Mouse (Mus musculus) myocyte (in vitro differentiated cells): ENCODE measurements around the gene Cdrt4. TPM values are rescaled to one million over a fixed set of nuclear protein-coding genes. Genes with fewer than 3 reads are reported as not detected.

Experiments
- H3K27me3 ChIP-seq: one replicate; pipeline ENCODE4 v1.6.1; 2011; ENCODE audit not compliant: control insufficient read depth, insufficient read depth, insufficient read length
- H3K36me3 ChIP-seq: one replicate; pipeline ENCODE4 v1.6.1; 2011; ENCODE audit not compliant: control insufficient read depth, insufficient read depth
- H3K4me2 ChIP-seq: one replicate; pipeline ENCODE4 v1.6.1; 2011; ENCODE audit warnings: low read depth, control low read depth
- H3K4me3 ChIP-seq: one replicate; pipeline ENCODE4 v1.5.1; 2011; ENCODE audit warnings: mild to moderate bottlenecking, control low read depth, moderate library complexity
- H3K79me2 ChIP-seq: one replicate; pipeline ENCODE4 v1.6.1; 2011; ENCODE audit not compliant: control insufficient read depth, insufficient read depth
- H3ac ChIP-seq: one replicate; pipeline ENCODE4 v1.6.1; 2011; ENCODE audit not compliant: control insufficient read depth, insufficient read length
- CEBPB ChIP-seq: IDR thresholded peaks from 2 replicates; pipeline ENCODE4 v1.6.1; 2011; ENCODE audit warnings: mild to moderate bottlenecking, moderate library complexity; ENCODE audit not compliant: poor library complexity, insufficient read depth, severe bottlenecking
- E2F4 ChIP-seq: IDR thresholded peaks from one replicate; pipeline ENCODE4 v1.6.1; 2011; ENCODE audit warnings: mild to moderate bottlenecking, control low read depth, moderate library complexity; ENCODE audit not compliant: insufficient read depth
- MAX ChIP-seq: IDR thresholded peaks from one replicate; pipeline ENCODE4 v1.6.1; 2011; ENCODE audit warnings: low read depth, mild to moderate bottlenecking, control low read depth
- MYOD1 ChIP-seq, 3 experiments: IDR thresholded peaks; one replicate each; pipeline ENCODE4 v1.6.1; 2011; ENCODE audit warnings: control low read depth in 2 of 3, low read depth in 2 of 3, mild to moderate bottlenecking in 2 of 3, moderate library complexity in 1 of 3; ENCODE audit not compliant: insufficient read length in 2 of 3, control insufficient read depth in 1 of 3
- MYOG ChIP-seq, 3 experiments: IDR thresholded peaks; one replicate each; pipeline ENCODE4 v1.6.1; 2011; ENCODE audit warnings: control low read depth in 2 of 3, low read depth in 2 of 3, mild to moderate bottlenecking in 2 of 3; ENCODE audit not compliant: insufficient read length in 2 of 3, control insufficient read depth in 1 of 3, insufficient read depth in 1 of 3
- POLR2A ChIP-seq: IDR thresholded peaks from one replicate; pipeline ENCODE4 v1.6.1; 2011; ENCODE audit warnings: low read depth, mild to moderate bottlenecking, control low read depth, moderate library complexity; ENCODE audit not compliant: insufficient read length
- POLR2AphosphoS2 ChIP-seq: IDR thresholded peaks from one replicate; pipeline ENCODE4 v1.6.1; 2011; ENCODE audit warnings: low read depth, control low read depth; ENCODE audit not compliant: insufficient read length
- REST ChIP-seq: IDR thresholded peaks from one replicate; pipeline ENCODE4 v1.6.1; 2011; ENCODE audit warnings: mild to moderate bottlenecking, control low read depth, moderate library complexity; ENCODE audit not compliant: insufficient read depth, insufficient read length
- SRF ChIP-seq: IDR thresholded peaks from one replicate; pipeline ENCODE4 v1.6.1; 2011; ENCODE audit warnings: low read depth; ENCODE audit not compliant: control insufficient read depth, insufficient read length
- TCF12 ChIP-seq: IDR thresholded peaks from one replicate; pipeline ENCODE4 v1.6.1; 2011; ENCODE audit warnings: mild to moderate bottlenecking, control low read depth; ENCODE audit not compliant: poor library complexity, insufficient read depth, severe bottlenecking
- TCF3 ChIP-seq: IDR thresholded peaks from one replicate; pipeline ENCODE4 v1.6.1; 2011; ENCODE audit warnings: low read depth, control low read depth; ENCODE audit not compliant: insufficient read length
- USF1 ChIP-seq: IDR thresholded peaks from one replicate; pipeline ENCODE4 v1.6.1; 2011; ENCODE audit warnings: low read depth, mild to moderate bottlenecking, control low read depth, moderate library complexity
- polyA plus RNA-seq: library from polyadenylated mRNA; unstranded; fragments of >200 nt; fragmentation: generic; extraction: Trizol; gene quantifications from one replicate; pipeline ENCODE4 v1.2.1, GENCODE M21; 2012; ENCODE audit warnings: missing spikeins

Cdrt4 gene
- polyA plus RNA-seq, 1 experiment, result not detected

DNA sequence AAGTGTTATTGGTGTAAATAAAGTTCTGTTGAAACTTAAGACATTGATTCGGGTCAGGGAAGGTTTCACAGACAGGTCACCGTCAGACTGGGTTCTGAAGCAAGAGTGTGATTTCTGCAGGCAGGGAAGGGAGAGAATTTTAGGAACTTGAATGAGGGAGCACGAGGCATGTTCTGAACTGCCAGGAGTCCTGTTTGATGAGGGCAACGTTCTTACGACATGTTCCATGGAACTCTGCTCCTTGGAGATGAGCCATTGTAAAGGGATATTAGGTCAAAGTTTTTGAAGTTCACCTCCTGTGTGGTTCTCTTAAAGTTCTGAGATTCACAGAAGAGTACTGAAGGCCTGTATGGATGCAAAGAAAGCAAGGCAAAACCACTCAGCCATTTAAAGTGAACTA lies 19.9 kb upstream of the Cdrt4 start:
- no peaks in the 10 kb centered on the region for H3K27me3 ChIP-seq
- no peaks in the 10 kb centered on the region for H3K36me3 ChIP-seq
- no peak overlapping the region for H3ac ChIP-seq
- no peak for TF ChIP-seq POLR2A
- TF ChIP-seq MYOG (IDR thresholded peaks at IDR 0.05; ENCODE audit: control insufficient read depth in 1 of 3, insufficient read depth in 1 of 3, insufficient read length in 2 of 3, low read depth in 2 of 3), result no peak
- TF ChIP-seq E2F4, result no peak
- no peak for TF ChIP-seq POLR2AphosphoS2
- no peak for TF ChIP-seq MAX
- TF ChIP-seq TCF12, result no peak
- TF ChIP-seq REST, result no peak
- no peak for TF ChIP-seq CEBPB
- no peak for TF ChIP-seq TCF3
- no peak for TF ChIP-seq SRF
- no peak for TF ChIP-seq USF1
- TF ChIP-seq MYOD1 (IDR thresholded peaks at IDR 0.05; ENCODE audit: control insufficient read depth in 1 of 3, insufficient read length in 2 of 3, low read depth in 2 of 3), result no peak
- no peak overlapping the region for H3K4me3 ChIP-seq
- H3K4me2 ChIP-seq, result no peak overlapping the region
- no peaks in the 10 kb centered on the region for H3K79me2 ChIP-seq

DNA sequence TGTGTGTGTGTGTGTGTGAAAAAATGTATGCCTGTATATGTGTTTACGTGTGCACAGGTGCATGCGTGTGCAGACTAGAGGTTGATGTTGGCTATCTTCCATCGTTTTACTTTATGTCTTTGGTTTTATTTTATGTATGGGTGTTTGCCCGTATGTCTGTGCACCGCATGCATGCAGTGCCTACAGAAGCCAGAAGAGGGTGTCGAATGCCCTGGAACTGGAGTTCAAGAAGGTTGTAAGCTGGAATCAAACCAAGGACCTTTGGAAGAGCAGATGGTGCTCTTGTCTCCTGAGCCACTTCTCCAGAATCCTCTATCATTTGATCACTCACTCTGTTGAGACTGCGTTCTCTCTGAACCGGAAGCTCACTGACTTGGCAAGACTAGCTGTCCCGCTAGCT lies 17.9 kb upstream of the Cdrt4 start:
- no peaks in the 10 kb centered on the region for H3K79me2 ChIP-seq
- no peak overlapping the region for H3K4me2 ChIP-seq
- no peaks in the 10 kb centered on the region for H3K36me3 ChIP-seq
- no peak overlapping the region for H3K4me3 ChIP-seq
- TF ChIP-seq USF1, result no peak
- TF ChIP-seq MAX, result no peak
- no peak for TF ChIP-seq MYOG (IDR thresholded peaks at IDR 0.05; ENCODE audit: control insufficient read depth in 1 of 3, insufficient read depth in 1 of 3, insufficient read length in 2 of 3, low read depth in 2 of 3)
- no peak for TF ChIP-seq TCF3
- no peak for TF ChIP-seq CEBPB
- TF ChIP-seq REST, result no peak
- no peak for TF ChIP-seq POLR2A
- no peak for TF ChIP-seq POLR2AphosphoS2
- no peak for TF ChIP-seq TCF12
- no peak for TF ChIP-seq SRF
- TF ChIP-seq E2F4, result no peak
- no peak for TF ChIP-seq MYOD1 (IDR thresholded peaks at IDR 0.05; ENCODE audit: control insufficient read depth in 1 of 3, insufficient read length in 2 of 3, low read depth in 2 of 3)
- no peaks in the 10 kb centered on the region for H3K27me3 ChIP-seq
- no peak overlapping the region for H3ac ChIP-seq

DNA sequence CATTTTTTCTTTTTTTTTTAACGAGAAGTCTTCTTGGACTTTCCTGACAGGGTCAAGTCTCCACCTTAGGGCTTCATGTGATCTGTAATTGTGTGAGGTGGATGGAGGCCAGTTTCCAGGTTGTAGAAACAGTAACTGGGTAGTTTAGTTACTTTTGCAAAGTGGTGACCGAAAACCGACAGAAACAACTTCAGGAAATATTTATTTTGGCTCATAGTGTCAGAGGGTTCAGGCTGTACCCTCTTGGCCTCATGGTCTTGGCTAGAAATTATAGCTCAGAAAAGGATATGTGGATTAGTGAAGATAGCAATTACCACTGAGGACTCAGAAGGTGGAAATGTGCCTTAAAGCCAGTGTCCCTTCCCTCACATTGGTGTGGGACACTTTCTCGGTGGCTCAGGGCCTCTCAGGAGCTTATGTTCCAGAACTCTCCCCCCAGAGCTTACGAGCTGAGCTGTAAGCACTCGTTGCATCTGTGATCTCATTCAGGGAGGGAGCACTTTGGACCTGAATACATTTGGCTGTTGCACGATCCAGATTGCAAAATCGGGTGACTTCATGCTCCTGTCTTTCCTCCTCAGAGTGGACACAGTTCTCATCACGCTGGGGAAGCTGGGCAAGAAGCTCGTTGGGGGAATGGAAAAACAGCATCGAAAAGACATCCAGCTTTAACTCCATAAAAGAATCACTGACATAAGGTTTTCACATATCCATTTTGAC lies 16.0 kb upstream of the Cdrt4 start:
- Histone ChIP-seq H3K27me3 (no peaks in the 10 kb centered on the region), H3K36me3 (no peaks in the 10 kb centered on the region), H3K4me3 (no peak overlapping the region), H3ac (no peak overlapping the region), H3K79me2 (no peaks in the 10 kb centered on the region), H3K4me2 (no peak overlapping the region)
- no peak for TF ChIP-seq SRF
- no peak for TF ChIP-seq MAX
- no peak for TF ChIP-seq REST
- TF ChIP-seq MYOG (IDR thresholded peaks at IDR 0.05; ENCODE audit: control insufficient read depth in 1 of 3, insufficient read depth in 1 of 3, insufficient read length in 2 of 3, low read depth in 2 of 3), result no peak
- no peak for TF ChIP-seq CEBPB
- no peak for TF ChIP-seq E2F4
- no peak for TF ChIP-seq POLR2A
- TF ChIP-seq TCF3, result no peak
- TF ChIP-seq MYOD1 (IDR thresholded peaks at IDR 0.05; ENCODE audit: control insufficient read depth in 1 of 3, insufficient read length in 2 of 3, low read depth in 2 of 3), result no peak
- TF ChIP-seq USF1, result no peak
- TF ChIP-seq POLR2AphosphoS2, result no peak
- TF ChIP-seq TCF12, result no peak

DNA sequence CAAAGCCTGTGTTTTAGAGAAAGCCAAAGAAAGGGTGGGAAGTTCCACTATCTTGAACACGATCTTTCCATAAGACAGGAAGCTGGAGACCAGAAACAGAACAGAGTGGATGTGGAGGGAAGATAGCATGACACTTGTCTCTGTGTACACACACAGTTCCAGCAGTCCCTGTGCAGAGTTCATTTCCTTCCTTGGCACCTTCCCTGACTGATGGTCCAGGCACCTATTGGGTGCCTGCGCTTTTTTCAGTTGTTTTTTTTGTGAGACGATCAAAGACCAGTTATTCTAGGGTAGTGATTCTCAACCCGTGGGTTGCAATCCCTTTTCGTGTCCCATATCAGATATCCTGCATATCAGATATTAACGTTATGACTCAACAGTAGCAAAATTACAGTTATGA lies 13.0 kb upstream of the Cdrt4 start:
- TF ChIP-seq TCF12 (no peak), MYOG (IDR thresholded peaks at IDR 0.05; ENCODE audit: control insufficient read depth in 1 of 3, insufficient read depth in 1 of 3, insufficient read length in 2 of 3, low read depth in 2 of 3) (no peak), POLR2A (no peak), MAX (no peak), E2F4 (no peak), CEBPB (no peak), REST (no peak), POLR2AphosphoS2 (no peak), TCF3 (no peak), USF1 (no peak), MYOD1 (IDR thresholded peaks at IDR 0.05; ENCODE audit: control insufficient read depth in 1 of 3, insufficient read length in 2 of 3, low read depth in 2 of 3) (no peak), SRF (no peak)

More for the DNA sequence above, 13.0 kb upstream of the Cdrt4 start:
- Histone ChIP-seq H3K79me2 (no peaks in the 10 kb centered on the region), H3K27me3 (no peaks in the 10 kb centered on the region), H3K4me3 (no peak overlapping the region), H3ac (no peak overlapping the region), H3K4me2 (no peak overlapping the region), H3K36me3 (no peaks in the 10 kb centered on the region)
